Mouse (Mus musculus) heart, embryonic 15.5 days (tissue): ENCODE measurements around the gene Fbxo3. TPM values are rescaled to one million over a fixed set of nuclear protein-coding genes. Genes with fewer than 3 reads are reported as not detected.
"Not testable (repeated sequence)": the region's sequence is repeated elsewhere in the genome, so short reads cannot be mapped to it uniquely, and the experiment has no call there.

Experiments used
- ATAC-seq: fragments of 200-750 bp; cut with Nextera tagmentation; replicated peaks from 2 replicates; pipeline ENCODE4 v1.8.0; 2017; ENCODE audit warnings: low read depth, moderate TSS enrichment; ENCODE audit not compliant: insufficient number of reproducible peaks, insufficient read depth, low FRiP score
- H3K27ac ChIP-seq: fragments of 300-500 bp; sonication (generic); 2 replicates; pipeline ENCODE4 v1.5.1; 2015; ENCODE audit warnings: mild to moderate bottlenecking, inconsistent platforms
- H3K27me3 ChIP-seq: fragments of 300-500 bp; sonication (generic); 2 replicates; pipeline ENCODE4 v1.6.1; 2015; ENCODE audit warnings: inconsistent platforms
- H3K36me3 ChIP-seq: fragments of 300-500 bp; sonication (generic); 2 replicates; pipeline ENCODE4 v1.6.1; 2015; ENCODE audit warnings: mild to moderate bottlenecking, inconsistent platforms
- H3K4me1 ChIP-seq: fragments of 300-500 bp; sonication (generic); replicated peaks from 2 replicates; pipeline ENCODE4 v1.6.1; 2015; ENCODE audit warnings: inconsistent platforms
- H3K4me2 ChIP-seq: fragments of 300-500 bp; sonication (generic); 2 replicates; pipeline ENCODE4 v1.6.1; 2015; ENCODE audit warnings: inconsistent platforms, mild to moderate bottlenecking, moderate library complexity
- H3K4me3 ChIP-seq: fragments of 300-500 bp; sonication (generic); 2 replicates; pipeline ENCODE4 v1.5.1; 2015; ENCODE audit warnings: mild to moderate bottlenecking, inconsistent platforms
- H3K9ac ChIP-seq: fragments of 300-500 bp; sonication (generic); 2 replicates; pipeline ENCODE4 v1.6.1; 2015; ENCODE audit warnings: mild to moderate bottlenecking, inconsistent platforms
- H3K9me3 ChIP-seq: fragments of 300-500 bp; sonication (generic); replicated peaks from 2 replicates; pipeline ENCODE4 v1.6.1; 2016; ENCODE audit warnings: inconsistent platforms
- WGBS: fragments of 180-500 bp; shearing (Covaris S2); methylation state at CpG from one replicate; pipeline ENCODE4 v1.1.7; 2015; ENCODE audit warnings: mixed read lengths; 5-methylcytosine and 5-hydroxymethylcytosine counted together
- polyA plus RNA-seq: library from polyadenylated mRNA; unstranded; fragments of >200 nt; fragmentation: Nextera tagmentation; extraction: Ambion mirVana; gene quantifications from 2 replicates; pipeline ENCODE4 v1.2.1, GENCODE M21; 2015

Gene Fbxo3
- polyA plus RNA-seq, 1 experiment from 2014 or later, result 41.8 TPM

GRCm38 (mm10) chr2:104007793-104008519 is 19.6 kb upstream of the Fbxo3 start:
- no peak for ATAC-seq
- H3K4me1 ChIP-seq, result no peaks in the 10 kb centered on the region
- no peak overlapping the region for H3K4me2 ChIP-seq
- no peaks in the 10 kb centered on the region for H3K36me3 ChIP-seq
- H3K27ac ChIP-seq, result no peak overlapping the region
- H3K27me3 ChIP-seq, result 0 out of 2 replicates have a peak, but pooled peaks cover 7% of the 10 kb centered on the region
- H3K9ac ChIP-seq, result no peak overlapping the region
- no peaks in the 10 kb centered on the region for H3K9me3 ChIP-seq
- H3K4me3 ChIP-seq, result no peak overlapping the region
- WGBS, result 80% methylated on average over 7 of the region's 7 CpGs

GRCm38 (mm10) chr2:104008853-104009252 is 18.7 kb upstream of the Fbxo3 start:
- H3K9ac ChIP-seq, H3K27me3 ChIP-seq, ATAC-seq, H3K4me3 ChIP-seq, H3K9me3 ChIP-seq, H3K4me2 ChIP-seq, H3K4me1 ChIP-seq, H3K36me3 ChIP-seq, H3K27ac ChIP-seq: not testable (repeated sequence)
- 86% methylated on average over 3 of the region's 3 CpGs for WGBS

GRCm38 (mm10) chr2:104023096-104023495 is 4.4 kb upstream of the Fbxo3 start:
- H3K4me2 ChIP-seq, result no peak overlapping the region
- no peak overlapping the region for H3K9ac ChIP-seq
- H3K36me3 ChIP-seq, result no peaks in the 10 kb centered on the region
- peaks cover 3% of the 10 kb centered on the region for H3K4me1 ChIP-seq
- no peak overlapping the region for H3K4me3 ChIP-seq
- no peak overlapping the region for H3K27ac ChIP-seq
- WGBS, result 76% methylated on average over 7 of the region's 7 CpGs
- no peaks in the 10 kb centered on the region for H3K27me3 ChIP-seq
- ATAC-seq, result no peak
- no peaks in the 10 kb centered on the region for H3K9me3 ChIP-seq

GRCm38 (mm10) chr2:104024656-104025055 is 2.9 kb upstream of the Fbxo3 start:
- H3K36me3 ChIP-seq, result no peaks in the 10 kb centered on the region
- no peaks in the 10 kb centered on the region for H3K27me3 ChIP-seq
- 90% methylated on average over 4 of the region's 4 CpGs for WGBS
- H3K4me2 ChIP-seq, result no peak overlapping the region
- no peak overlapping the region for H3K27ac ChIP-seq
- ATAC-seq, result no peak
- H3K4me3 ChIP-seq, result no peak overlapping the region
- H3K9ac ChIP-seq, result no peak overlapping the region
- peaks cover 16% of the 10 kb centered on the region for H3K4me1 ChIP-seq
- H3K9me3 ChIP-seq, result no peaks in the 10 kb centered on the region

- peak within 1 kb of the TSS; percentile 95 for H3K9ac ChIP-seq
- H3K27ac ChIP-seq, result peak within 1 kb of the TSS; percentile 70
- H3K4me3 ChIP-seq, result peak within 1 kb of the TSS; percentile 93
- no peaks in the 10 kb centered on the region for H3K36me3 ChIP-seq
- H3K4me1 ChIP-seq, result peaks cover 21% of the 10 kb centered on the region
- WGBS, result 0% methylated on average over 32 of the region's 32 CpGs
- peak within 1 kb of the TSS; percentile 64 for H3K4me2 ChIP-seq
- no peaks in the 10 kb centered on the region for H3K27me3 ChIP-seq
- H3K9me3 ChIP-seq, result no peaks in the 10 kb centered on the region
- peak; percentile 66 for ATAC-seq
Observed at GRCm38 (mm10) chr2:104028139-104028723, 710 bp downstream of the Fbxo3 start, which contains the start of gene 4931422A03Rik. Gene 4931422A03Rik (minus strand): TSS chr2:104028361.

- Histone ChIP-seq H3K27me3 (no peaks in the 10 kb centered on the region), H3K4me2 (peak overlapping the region; percentile 64), H3K9ac (peak overlapping the region; percentile 95; the same call in 1 of the 2 replicates), H3K36me3 (peaks cover 1% of the 10 kb centered on the region), H3K27ac (no peak overlapping the region), H3K9me3 (no peaks in the 10 kb centered on the region), H3K4me1 (peaks cover 21% of the 10 kb centered on the region), H3K4me3 (peak overlapping the region; percentile 93)
- WGBS, result 30% methylated on average over 2 of the region's 2 CpGs
- no peak for ATAC-seq
Observed at GRCm38 (mm10) chr2:104029074-104029473, 1.6 kb downstream of the Fbxo3 start.

- no peaks in the 10 kb centered on the region for H3K9me3 ChIP-seq
- no peak overlapping the region for H3K4me2 ChIP-seq
- H3K27me3 ChIP-seq, result no peaks in the 10 kb centered on the region
- 77% methylated on average over 3 of the region's 3 CpGs for WGBS
- no peak overlapping the region for H3K27ac ChIP-seq
- peaks cover 21% of the 10 kb centered on the region for H3K4me1 ChIP-seq
- H3K4me3 ChIP-seq, result no peak overlapping the region
- peaks cover 3% of the 10 kb centered on the region for H3K36me3 ChIP-seq
- no peak overlapping the region for H3K9ac ChIP-seq
- ATAC-seq, result no peak
Observed at GRCm38 (mm10) chr2:104030381-104030780, 2.9 kb downstream of the Fbxo3 start.

GRCm38 (mm10) chr2:104032056-104032455 is 4.5 kb downstream of the Fbxo3 start:
- no peak for ATAC-seq
- Histone ChIP-seq H3K36me3 (peaks cover 17% of the 10 kb centered on the region), H3K27me3 (no peaks in the 10 kb centered on the region), H3K9me3 (no peaks in the 10 kb centered on the region), H3K27ac (no peak overlapping the region), H3K4me3 (no peak overlapping the region), H3K4me1 (peaks cover 21% of the 10 kb centered on the region), H3K9ac (no peak overlapping the region), H3K4me2 (no peak overlapping the region)
- WGBS, result 84% methylated on average over 3 of the region's 3 CpGs

GRCm38 (mm10) chr2:104034832-104035472 is 7.4 kb downstream of the Fbxo3 start:
- Histone ChIP-seq H3K4me2 (no peak overlapping the region), H3K4me1 (0 out of 2 replicates have a peak, but pooled peaks cover 3% of the 10 kb centered on the region), H3K9me3 (no peaks in the 10 kb centered on the region), H3K9ac (no peak overlapping the region), H3K27me3 (no peaks in the 10 kb centered on the region), H3K4me3 (no peak overlapping the region), H3K27ac (no peak overlapping the region), H3K36me3 (peaks cover 32% of the 10 kb centered on the region)
- WGBS, result 33% methylated on average over 3 of the region's 3 CpGs
- no peak for ATAC-seq

GRCm38 (mm10) chr2:104035595-104035994 is 8.1 kb downstream of the Fbxo3 start:
- H3K36me3 ChIP-seq, result peaks cover 36% of the 10 kb centered on the region
- H3K4me2 ChIP-seq, result no peak overlapping the region
- no peaks in the 10 kb centered on the region for H3K4me1 ChIP-seq
- no peak overlapping the region for H3K9ac ChIP-seq
- no peak for ATAC-seq
- no peaks in the 10 kb centered on the region for H3K27me3 ChIP-seq
- no peak overlapping the region for H3K4me3 ChIP-seq
- no peak overlapping the region for H3K27ac ChIP-seq
- WGBS, result 57% methylated on average over 6 of the region's 6 CpGs
- no peaks in the 10 kb centered on the region for H3K9me3 ChIP-seq

- H3K4me3 ChIP-seq, result no peak overlapping the region
- no peak overlapping the region for H3K27ac ChIP-seq
- H3K4me2 ChIP-seq, result no peak overlapping the region
- H3K36me3 ChIP-seq, result peaks cover 39% of the 10 kb centered on the region
- H3K9me3 ChIP-seq, result no peaks in the 10 kb centered on the region
- no peaks in the 10 kb centered on the region for H3K4me1 ChIP-seq
- no peak for ATAC-seq
- no peak overlapping the region for H3K9ac ChIP-seq
- WGBS, result 64% methylated on average over 3 of the region's 3 CpGs
- no peaks in the 10 kb centered on the region for H3K27me3 ChIP-seq
Observed at GRCm38 (mm10) chr2:104036316-104036715, 8.8 kb downstream of the Fbxo3 start.
